Mouse (Mus musculus) midbrain, embryonic 13.5 days (tissue): ENCODE results near the gene Aanat. TPM values are rescaled to one million over a fixed set of nuclear protein-coding genes. Genes with fewer than 3 reads are reported as not detected.
"Not testable (repeated sequence)": the region's sequence is repeated elsewhere in the genome, so short reads cannot be mapped to it uniquely, and the experiment has no call there.

Experiments
- ATAC-seq: fragments of 200-750 bp; cut with Nextera tagmentation; 2 replicates; pipeline ENCODE4 v1.8.0; 2017; ENCODE audit warnings: mild to moderate bottlenecking, moderate TSS enrichment, moderate library complexity
- H3K27ac ChIP-seq: fragments of 300-500 bp; sonication (generic); 2 replicates; pipeline ENCODE4 v1.5.1; 2015; ENCODE audit warnings: inconsistent platforms, mild to moderate bottlenecking, moderate library complexity
- H3K27me3 ChIP-seq: fragments of 300-500 bp; sonication (generic); 2 replicates; pipeline ENCODE4 v1.6.1; 2015; ENCODE audit warnings: mild to moderate bottlenecking, inconsistent platforms
- H3K36me3 ChIP-seq: fragments of 300-500 bp; sonication (generic); 2 replicates; pipeline ENCODE4 v1.6.1; 2015; ENCODE audit warnings: mild to moderate bottlenecking, inconsistent platforms
- H3K4me1 ChIP-seq: fragments of 300-500 bp; sonication (generic); replicated peaks from 2 replicates; pipeline ENCODE4 v1.6.1; 2015; ENCODE audit warnings: inconsistent platforms
- H3K4me2 ChIP-seq: fragments of 300-500 bp; sonication (generic); replicated peaks from 2 replicates; pipeline ENCODE4 v1.6.1; 2015; ENCODE audit warnings: moderate library complexity, mild to moderate bottlenecking, inconsistent platforms
- H3K4me3 ChIP-seq: fragments of 300-500 bp; sonication (generic); replicated peaks from 2 replicates; pipeline ENCODE4 v1.5.1; 2015; ENCODE audit warnings: mild to moderate bottlenecking, inconsistent platforms
- H3K9ac ChIP-seq: fragments of 300-500 bp; sonication (generic); replicated peaks from 2 replicates; pipeline ENCODE4 v1.6.1; 2015; ENCODE audit warnings: mild to moderate bottlenecking, inconsistent platforms
- H3K9me3 ChIP-seq: fragments of 300-500 bp; sonication (generic); 2 replicates; pipeline ENCODE4 v1.6.1; 2016; ENCODE audit warnings: mild to moderate bottlenecking, inconsistent platforms
- WGBS: fragments of 180-500 bp; shearing (Covaris S2); methylation state at CpG from one replicate; pipeline ENCODE4 v1.1.7; 2015; 5-methylcytosine and 5-hydroxymethylcytosine counted together
- polyA plus RNA-seq: library from polyadenylated mRNA; unstranded; fragments of >200 nt; fragmentation: Nextera tagmentation; extraction: Ambion mirVana; gene quantifications from 2 replicates; pipeline ENCODE4 v1.2.1, GENCODE M21; 2015

Aanat gene
- polyA plus RNA-seq, 1 experiment from 2014 or later = 0.22 TPM

DNA sequence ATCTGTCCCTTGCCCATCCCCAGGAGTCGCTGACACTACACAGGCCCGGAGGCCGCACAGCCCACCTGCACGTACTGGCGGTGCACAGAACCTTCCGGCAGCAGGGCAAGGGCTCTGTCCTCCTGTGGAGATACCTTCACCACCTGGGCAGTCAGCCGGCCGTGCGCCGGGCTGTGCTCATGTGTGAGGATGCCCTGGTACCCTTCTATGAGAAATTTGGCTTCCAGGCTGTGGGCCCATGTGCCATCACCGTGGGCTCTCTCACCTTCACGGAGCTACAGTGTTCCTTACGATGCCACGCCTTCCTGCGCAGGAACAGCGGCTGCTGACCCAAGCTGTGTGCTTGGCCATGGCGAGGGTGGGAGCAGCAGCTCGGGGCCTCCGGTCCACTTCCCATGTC is 10.5 kb downstream of the Aanat start:
- Histone ChIP-seq H3K36me3 (no peaks in the 10 kb centered on the region), H3K4me3 (no peak overlapping the region), H3K9ac (no peak overlapping the region), H3K27me3 (no peaks in the 10 kb centered on the region), H3K27ac (no peak overlapping the region), H3K9me3 (no peaks in the 10 kb centered on the region), H3K4me2 (no peak overlapping the region), H3K4me1 (peaks cover 15% of the 10 kb centered on the region)
- WGBS = 89% methylated on average over 19 of the region's 19 CpGs
- no peak for ATAC-seq

- WGBS = 89% methylated on average over 8 of the region's 8 CpGs
- Histone ChIP-seq H3K27ac (no peak overlapping the region), H3K9ac (no peak overlapping the region), H3K36me3 (no peaks in the 10 kb centered on the region), H3K4me1 (peaks cover 5% of the 10 kb centered on the region; the same call in 1 of the 2 replicates), H3K4me2 (no peak overlapping the region), H3K9me3 (no peaks in the 10 kb centered on the region), H3K27me3 (no peaks in the 10 kb centered on the region), H3K4me3 (no peak overlapping the region)
- no peak for ATAC-seq
Observed at GRCm38 (mm10) chr11:116598193-116598592, 12.0 kb downstream of the Aanat start.

- Histone ChIP-seq H3K9ac (no peak overlapping the region), H3K27ac (no peak overlapping the region), H3K9me3 (no peaks in the 10 kb centered on the region), H3K4me2 (no peak overlapping the region), H3K27me3 (no peaks in the 10 kb centered on the region), H3K4me3 (no peak overlapping the region), H3K36me3 (no peaks in the 10 kb centered on the region), H3K4me1 (no peaks in the 10 kb centered on the region)
- WGBS = 92% methylated on average over 15 of the region's 15 CpGs
- ATAC-seq = no peak
Observed at GRCm38 (mm10) chr11:116599230-116599629, 13.0 kb downstream of the Aanat start.

DNA sequence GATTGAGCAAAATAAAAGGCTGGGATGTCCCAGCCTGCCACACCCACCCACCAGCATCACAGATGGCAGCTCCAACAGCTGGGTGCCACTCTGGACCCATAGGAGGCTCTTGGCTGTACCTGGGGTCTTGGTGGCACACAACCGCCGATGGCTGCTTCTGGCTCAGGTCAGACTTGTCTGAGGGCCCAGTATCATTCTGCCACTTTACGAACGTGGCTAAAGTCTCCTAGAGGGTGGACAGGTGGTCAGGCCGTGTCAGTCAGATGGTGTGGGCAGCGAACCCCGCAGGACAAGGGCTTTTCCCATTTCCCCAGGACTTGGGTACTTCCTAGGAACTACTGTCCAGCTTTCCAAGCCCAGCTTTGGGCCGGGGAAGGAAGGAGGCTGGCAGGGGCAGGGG is 14.9 kb downstream of the Aanat start:
- Histone ChIP-seq H3K4me3 (no peak overlapping the region), H3K9ac (no peak overlapping the region), H3K27me3 (no peaks in the 10 kb centered on the region), H3K9me3 (no peaks in the 10 kb centered on the region), H3K27ac (no peak overlapping the region), H3K4me2 (no peak overlapping the region), H3K4me1 (no peaks in the 10 kb centered on the region), H3K36me3 (no peaks in the 10 kb centered on the region)
- WGBS = 90% methylated on average over 8 of the region's 8 CpGs
- no peak for ATAC-seq

- Histone ChIP-seq H3K4me1 (no peaks in the 10 kb centered on the region), H3K4me3 (no peak overlapping the region), H3K9me3 (no peaks in the 10 kb centered on the region), H3K27ac (no peak overlapping the region), H3K9ac (no peak overlapping the region), H3K4me2 (no peak overlapping the region), H3K36me3 (no peaks in the 10 kb centered on the region), H3K27me3 (no peaks in the 10 kb centered on the region)
- 92% methylated on average over 8 of the region's 8 CpGs for WGBS
- ATAC-seq = no peak
Observed at GRCm38 (mm10) chr11:116602043-116602442, 15.8 kb downstream of the Aanat start.

- 92% methylated on average over 10 of the region's 10 CpGs for WGBS
Observed at GRCm38 (mm10) chr11:116603339-116603738, 17.1 kb downstream of the Aanat start.

DNA sequence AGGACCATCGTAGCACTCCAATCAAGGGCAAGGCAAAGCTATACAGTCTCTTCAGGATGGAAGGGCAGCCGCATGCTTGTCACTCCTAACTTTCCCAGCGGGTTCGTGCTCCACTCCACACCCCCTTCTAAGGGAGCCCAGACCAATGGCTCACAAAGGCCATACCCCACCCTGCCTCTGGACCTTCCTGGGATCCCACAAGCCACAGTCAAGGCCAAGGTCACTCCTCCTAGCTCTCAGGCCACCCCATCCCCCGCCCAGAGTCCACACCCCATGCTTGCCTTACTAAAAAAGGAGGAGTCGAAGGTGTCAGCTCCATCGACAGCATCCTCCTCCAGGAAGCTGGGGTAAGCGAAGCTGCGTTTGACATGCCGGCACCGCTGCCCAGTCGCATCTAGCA is 17.9 kb downstream of the Aanat start:
- Histone ChIP-seq H3K4me3 (no peak overlapping the region), H3K27ac (no peak overlapping the region), H3K9ac (no peak overlapping the region), H3K4me2 (no peak overlapping the region), H3K9me3 (no peaks in the 10 kb centered on the region), H3K4me1 (no peaks in the 10 kb centered on the region), H3K36me3 (no peaks in the 10 kb centered on the region), H3K27me3 (no peaks in the 10 kb centered on the region)
- 93% methylated on average over 12 of the region's 12 CpGs for WGBS
- ATAC-seq = no peak

More at GRCm38 (mm10) chr11:116603339-116603738, 17.1 kb downstream of the Aanat start:
- no peaks in the 10 kb centered on the region for H3K36me3 ChIP-seq
- no peak overlapping the region for H3K4me2 ChIP-seq
- no peak for ATAC-seq
- no peaks in the 10 kb centered on the region for H3K9me3 ChIP-seq
- H3K27ac ChIP-seq = no peak overlapping the region
- no peaks in the 10 kb centered on the region for H3K27me3 ChIP-seq
- H3K4me1 ChIP-seq = no peaks in the 10 kb centered on the region
- no peak overlapping the region for H3K4me3 ChIP-seq
- no peak overlapping the region for H3K9ac ChIP-seq

GRCm38 (mm10) chr11:116607717-116608116 is 21.5 kb downstream of the Aanat start:
- Histone ChIP-seq H3K27ac (no peak overlapping the region), H3K27me3 (no peaks in the 10 kb centered on the region), H3K9me3 (no peaks in the 10 kb centered on the region), H3K4me2 (no peak overlapping the region), H3K4me3 (no peak overlapping the region), H3K9ac (no peak overlapping the region), H3K4me1 (no peaks in the 10 kb centered on the region), H3K36me3 (no peaks in the 10 kb centered on the region)
- ATAC-seq = no peak
- 86% methylated on average over 3 of the region's 3 CpGs for WGBS

- no peak for ATAC-seq
- 89% methylated on average over 15 of the region's 15 CpGs for WGBS
- no peaks in the 10 kb centered on the region for H3K9me3 ChIP-seq
- no peaks in the 10 kb centered on the region for H3K36me3 ChIP-seq
- no peaks in the 10 kb centered on the region for H3K4me1 ChIP-seq
- H3K4me3 ChIP-seq = no peak overlapping the region
- H3K27ac ChIP-seq = no peak overlapping the region
- H3K4me2 ChIP-seq = no peak overlapping the region
- H3K9ac ChIP-seq = no peak overlapping the region
- no peaks in the 10 kb centered on the region for H3K27me3 ChIP-seq
Observed at GRCm38 (mm10) chr11:116609965-116610630, 23.9 kb downstream of the Aanat start.

- H3K27me3 ChIP-seq, H3K4me3 ChIP-seq, H3K9me3 ChIP-seq, ATAC-seq, H3K27ac ChIP-seq, H3K36me3 ChIP-seq, H3K4me2 ChIP-seq, H3K9ac ChIP-seq, H3K4me1 ChIP-seq: not testable (repeated sequence)
- WGBS = 87% methylated on average over 8 of the region's 9 CpGs
Observed at GRCm38 (mm10) chr11:116611168-116611567, 24.9 kb downstream of the Aanat start.

GRCm38 (mm10) chr11:116611883-116612282 is 25.7 kb downstream of the Aanat start:
- Histone ChIP-seq H3K9ac (no peak overlapping the region), H3K27ac (no peak overlapping the region), H3K4me3 (no peak overlapping the region), H3K4me2 (no peak overlapping the region), H3K36me3 (no peaks in the 10 kb centered on the region), H3K4me1 (no peaks in the 10 kb centered on the region; the same call in 1 of the 2 replicates), H3K27me3 (no peaks in the 10 kb centered on the region), H3K9me3 (no peaks in the 10 kb centered on the region)
- ATAC-seq = no peak
- 92% methylated on average over 9 of the region's 9 CpGs for WGBS

- ATAC-seq = no peak
- no peaks in the 10 kb centered on the region; the same call in 1 of the 2 replicates for H3K4me1 ChIP-seq
- no peaks in the 10 kb centered on the region for H3K9me3 ChIP-seq
- WGBS = 83% methylated on average over 1 of the region's 1 CpGs
- no peaks in the 10 kb centered on the region for H3K27me3 ChIP-seq
- H3K4me3 ChIP-seq = no peak overlapping the region
- no peak overlapping the region for H3K4me2 ChIP-seq
- H3K9ac ChIP-seq = no peak overlapping the region
- no peak overlapping the region for H3K27ac ChIP-seq
- no peaks in the 10 kb centered on the region for H3K36me3 ChIP-seq
Observed at GRCm38 (mm10) chr11:116612554-116612953, 26.3 kb downstream of the Aanat start.

- Histone ChIP-seq H3K4me2 (no peak overlapping the region), H3K9ac (no peak overlapping the region), H3K27me3 (no peaks in the 10 kb centered on the region), H3K4me3 (no peak overlapping the region), H3K27ac (no peak overlapping the region), H3K4me1 (no peaks in the 10 kb centered on the region; the same call in 1 of the 2 replicates), H3K36me3 (no peaks in the 10 kb centered on the region), H3K9me3 (no peaks in the 10 kb centered on the region)
- WGBS = 91% methylated on average over 6 of the region's 6 CpGs
- no peak for ATAC-seq
Observed at GRCm38 (mm10) chr11:116613234-116613633, 27.0 kb downstream of the Aanat start.
